Mouse (Mus musculus): ENCODE measurements at regions not wholly inside any gene's neighbourhood (a gene's known extent, or its start where the extent isn't known, plus 50 kb on each side); places are given as distances from the start of the nearest gene placed in this dataset.
"Not testable (repeated sequence)": the region's sequence is repeated elsewhere in the genome, so short reads cannot be mapped to it uniquely, and the experiment has no call there.

DNA sequence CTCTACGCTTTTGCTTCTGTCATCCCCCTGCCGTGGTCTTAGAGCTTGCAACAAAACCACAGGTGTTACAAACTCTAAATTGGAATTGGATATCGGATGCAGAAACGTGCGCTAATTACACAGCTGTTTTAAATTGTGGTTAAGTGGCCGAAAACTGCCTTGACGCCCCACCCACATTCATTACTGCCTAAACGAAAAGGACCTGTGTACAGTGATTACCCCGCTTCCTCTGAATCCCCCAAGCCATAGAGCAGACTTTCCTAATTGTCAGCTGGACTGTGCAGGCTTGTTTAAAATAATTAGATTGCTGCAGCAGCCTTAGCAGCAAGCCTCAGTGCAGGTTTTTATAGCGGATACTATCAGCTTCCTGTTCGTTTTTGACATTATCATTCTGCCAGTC is 94.7 kb downstream of the Cxxc4 start:
- DNase-seq (ENCODE audit: low spot score in 2 of 2) = peak; percentile 5 to 8

GRCm38 (mm10) chr3:134331499-134332153 is 95.3 kb downstream of the Cxxc4 start:
- DNase-seq (ENCODE audit: low spot score in 2 of 2) = peak; percentile 11 to 16

GRCm38 (mm10) chr3:134339093-134339695 is 102.9 kb downstream of the Cxxc4 start:
- DNase-seq (ENCODE audit: low spot score in 2 of 2) = not testable (repeated sequence)

GRCm38 (mm10) chr3:134365948-134366347 is 129.7 kb downstream of the Cxxc4 start:
- no peak for DNase-seq (ENCODE audit: low spot score in 2 of 2)

DNA sequence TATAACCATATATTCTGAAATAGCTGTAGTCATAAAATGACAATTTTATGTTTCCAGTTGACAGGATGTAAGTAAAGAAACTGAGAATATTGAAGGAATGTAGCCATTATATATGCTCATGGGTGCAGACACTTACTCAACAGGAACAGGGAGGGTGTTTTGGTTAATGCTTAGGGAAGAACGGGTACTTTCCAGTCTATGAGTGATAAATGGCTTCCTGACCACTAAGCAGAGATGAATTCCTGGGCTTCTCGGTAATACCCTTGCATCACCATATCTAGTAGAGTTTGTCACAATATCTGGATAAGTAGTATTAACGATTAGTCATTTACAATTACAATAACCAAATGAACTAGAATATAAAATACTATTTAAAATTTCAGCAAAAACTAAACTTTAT is 130.5 kb downstream of the Cxxc4 start:
- no peak for DNase-seq (ENCODE audit: low spot score in 2 of 2)

GRCm38 (mm10) chr3:134368591-134368990 is 132.3 kb downstream of the Cxxc4 start:
- DNase-seq (ENCODE audit: low spot score in 2 of 2) = no peak

- DNase-seq (ENCODE audit: low spot score in 2 of 2) = no peak
These were observed 132.8 kb downstream of the Cxxc4 start for GRCm38 (mm10) chr3:134369126-134369525.

DNA sequence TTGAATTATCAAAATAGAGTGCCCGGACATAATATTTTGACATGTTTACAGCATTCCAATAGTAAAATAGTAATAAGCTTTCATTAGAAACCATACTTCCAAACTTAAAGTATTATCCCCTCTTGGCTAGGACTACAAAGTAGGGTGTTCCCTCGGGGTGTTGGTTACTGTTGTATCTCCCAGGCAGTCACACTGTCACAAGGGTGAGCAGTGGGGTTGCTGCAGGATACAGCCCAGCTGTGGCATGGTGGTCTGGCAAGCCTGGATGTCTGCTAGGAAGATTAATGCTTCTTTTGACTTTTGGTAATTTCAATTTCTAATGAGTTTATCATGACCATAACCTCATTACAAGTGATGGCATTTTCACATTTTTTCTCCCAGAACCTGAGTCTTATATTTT is 143.3 kb downstream of the Cxxc4 start:
- DNase-seq (ENCODE audit: low spot score in 2 of 2) = no peak

GRCm38 (mm10) chr3:134390472-134391336 is 154.4 kb downstream of the Cxxc4 start:
- peak in 1 of 2 experiments; percentile 24 for DNase-seq (ENCODE audit: low spot score in 2 of 2)

DNA sequence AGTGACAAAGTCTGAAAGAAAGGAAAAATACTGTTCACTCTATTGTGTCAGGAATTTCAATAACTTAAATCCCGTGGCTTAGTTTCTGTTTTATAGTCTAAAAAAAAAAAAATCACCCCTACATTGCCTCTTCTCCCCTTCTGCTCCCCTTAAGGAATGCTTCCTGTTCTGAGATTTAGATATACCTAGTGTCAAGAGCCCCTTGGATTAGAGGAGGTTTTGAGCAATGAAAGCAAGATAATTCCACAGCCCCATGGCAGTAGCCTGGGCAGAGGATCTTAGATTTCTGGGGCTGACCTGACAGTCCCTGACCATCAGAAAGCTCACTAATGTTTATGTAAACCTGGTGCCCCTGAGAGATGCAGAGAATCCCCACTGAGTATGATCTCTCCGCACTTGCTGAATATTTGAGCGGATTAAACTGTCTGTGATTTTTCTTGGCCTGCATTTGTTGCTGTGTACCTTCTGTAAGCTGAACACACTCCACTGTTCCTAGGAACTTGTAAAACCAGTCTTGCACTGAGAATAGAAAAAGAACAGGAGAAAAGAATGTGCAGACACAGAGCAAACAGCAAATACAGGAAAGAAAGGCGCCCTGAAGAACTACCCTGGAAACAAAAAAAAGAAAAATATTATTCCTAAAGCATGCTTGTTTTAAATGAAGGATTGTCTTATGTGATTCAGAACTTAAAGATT is 164.3 kb downstream of the Cxxc4 start:
- no peak for DNase-seq (ENCODE audit: low spot score in 2 of 2)

GRCm38 (mm10) chr3:134415606-134416328 is 179.5 kb downstream of the Cxxc4 start:
- no peak for DNase-seq (ENCODE audit: low spot score in 2 of 2)

DNA sequence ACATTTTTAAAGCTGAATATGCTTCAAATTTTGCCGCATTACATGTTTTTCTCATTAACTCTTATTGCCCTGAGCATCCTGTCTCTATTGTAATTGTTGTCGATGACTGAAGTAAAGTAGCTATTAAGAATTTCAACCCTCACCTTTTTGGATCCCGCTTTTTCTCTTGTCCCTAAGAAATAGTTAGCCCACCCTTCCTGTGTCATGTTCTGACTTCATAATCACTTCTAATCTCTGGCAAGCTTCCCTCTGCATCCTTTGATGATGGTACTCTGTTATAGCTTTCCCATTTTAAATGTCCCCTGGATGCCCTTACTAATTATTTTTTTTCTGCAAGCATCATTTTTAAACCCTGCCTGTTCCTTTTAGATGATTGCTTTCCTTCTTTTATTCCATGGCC is 191.3 kb downstream of the Cxxc4 start:
- DNase-seq (ENCODE audit: low spot score in 2 of 2) = no peak

- DNase-seq (ENCODE audit: low spot score in 2 of 2) = no peak
These were observed 230.3 kb downstream of the Cxxc4 start for GRCm38 (mm10) chr3:134466611-134467010.

GRCm38 (mm10) chr3:134487280-134487679 is 251.0 kb downstream of the Cxxc4 start:
- no peak for DNase-seq (ENCODE audit: low spot score in 2 of 2)

GRCm38 (mm10) chr3:134489966-134490543 is 253.8 kb downstream of the Cxxc4 start:
- DNase-seq (ENCODE audit: low spot score in 2 of 2) = no peak

DNA sequence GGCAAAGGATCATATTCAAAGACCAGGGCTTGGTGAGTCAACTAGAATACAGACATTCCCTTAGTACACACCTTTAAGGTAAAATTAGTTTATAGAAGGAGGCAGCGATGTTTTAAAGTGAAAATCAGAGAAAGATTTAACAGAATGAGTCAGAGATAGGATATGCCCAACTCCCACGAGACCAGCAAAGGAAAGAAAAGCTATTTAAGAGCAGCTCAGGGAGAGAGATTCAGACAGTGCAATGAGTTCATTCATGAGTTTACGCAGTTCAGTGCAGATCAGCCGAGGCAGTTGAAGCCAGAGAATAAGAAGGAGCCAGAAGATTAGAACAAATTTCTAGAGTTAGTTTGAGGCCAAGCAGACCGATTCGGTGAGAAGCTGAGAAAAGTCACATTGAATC is 273.4 kb downstream of the Cxxc4 start:
- peak in 1 of 2 experiments; percentile 1 for DNase-seq (ENCODE audit: low spot score in 2 of 2)

DNA sequence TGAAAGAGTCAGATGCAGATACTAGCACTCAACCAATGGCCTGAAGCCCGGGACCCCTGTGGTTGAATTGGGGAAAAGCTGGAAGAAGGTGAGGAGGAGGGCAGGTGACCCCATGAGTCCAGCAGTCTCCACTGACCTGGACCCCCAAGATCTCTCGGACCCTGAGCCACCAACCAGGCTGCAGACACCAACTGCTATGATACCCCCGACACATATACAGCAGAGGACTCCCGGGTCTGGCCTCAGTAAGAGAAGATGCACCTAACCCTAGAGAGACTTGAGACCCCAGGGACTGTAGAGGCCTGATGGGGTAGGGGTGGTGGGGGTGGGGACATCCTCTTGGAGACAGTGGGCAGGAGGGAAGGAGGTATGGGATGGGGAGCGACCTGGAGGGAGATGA is 289.5 kb downstream of the Cxxc4 start:
- DNase-seq (ENCODE audit: low spot score in 2 of 2) = no peak

GRCm38 (mm10) chr3:134560144-134560543 is 268.7 kb upstream of the Tacr3 start:
- no peak for DNase-seq (ENCODE audit: low spot score in 2 of 2)

GRCm38 (mm10) chr3:134578759-134579158 is 250.0 kb upstream of the Tacr3 start:
- DNase-seq (ENCODE audit: low spot score in 2 of 2) = no peak

DNA sequence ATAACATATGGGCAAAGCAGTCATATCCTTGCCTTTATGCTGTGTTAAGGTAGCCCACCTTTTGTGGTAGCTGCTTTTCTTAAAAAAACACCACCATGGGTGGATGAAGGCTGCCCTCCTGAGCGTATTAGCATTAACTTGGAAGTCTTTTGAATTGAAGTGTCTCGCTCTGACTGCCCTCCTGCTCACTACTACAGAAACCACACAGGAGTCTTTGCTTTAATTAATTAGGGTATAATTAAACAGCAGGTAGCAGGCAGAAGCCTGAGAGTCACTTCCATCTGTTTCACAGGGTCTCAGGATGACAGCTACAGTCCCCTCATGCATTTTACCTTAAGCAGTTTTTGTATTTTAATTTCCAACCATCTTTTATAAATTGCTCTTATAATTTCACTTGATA is 240.2 kb upstream of the Tacr3 start:
- DNase-seq (ENCODE audit: low spot score in 2 of 2) = no peak

GRCm38 (mm10) chr3:134602919-134603318 is 225.9 kb upstream of the Tacr3 start:
- no peak for DNase-seq (ENCODE audit: low spot score in 2 of 2)
